Mouse (Mus musculus): ENCODE results near the gene Phrf1. TPM values are rescaled to one million over a fixed set of nuclear protein-coding genes. Genes with fewer than 3 reads are reported as not detected.

The Phrf1 gene
- polyA plus RNA-seq, 1 experiment from 2014 or later: 24.7 TPM

DNA sequence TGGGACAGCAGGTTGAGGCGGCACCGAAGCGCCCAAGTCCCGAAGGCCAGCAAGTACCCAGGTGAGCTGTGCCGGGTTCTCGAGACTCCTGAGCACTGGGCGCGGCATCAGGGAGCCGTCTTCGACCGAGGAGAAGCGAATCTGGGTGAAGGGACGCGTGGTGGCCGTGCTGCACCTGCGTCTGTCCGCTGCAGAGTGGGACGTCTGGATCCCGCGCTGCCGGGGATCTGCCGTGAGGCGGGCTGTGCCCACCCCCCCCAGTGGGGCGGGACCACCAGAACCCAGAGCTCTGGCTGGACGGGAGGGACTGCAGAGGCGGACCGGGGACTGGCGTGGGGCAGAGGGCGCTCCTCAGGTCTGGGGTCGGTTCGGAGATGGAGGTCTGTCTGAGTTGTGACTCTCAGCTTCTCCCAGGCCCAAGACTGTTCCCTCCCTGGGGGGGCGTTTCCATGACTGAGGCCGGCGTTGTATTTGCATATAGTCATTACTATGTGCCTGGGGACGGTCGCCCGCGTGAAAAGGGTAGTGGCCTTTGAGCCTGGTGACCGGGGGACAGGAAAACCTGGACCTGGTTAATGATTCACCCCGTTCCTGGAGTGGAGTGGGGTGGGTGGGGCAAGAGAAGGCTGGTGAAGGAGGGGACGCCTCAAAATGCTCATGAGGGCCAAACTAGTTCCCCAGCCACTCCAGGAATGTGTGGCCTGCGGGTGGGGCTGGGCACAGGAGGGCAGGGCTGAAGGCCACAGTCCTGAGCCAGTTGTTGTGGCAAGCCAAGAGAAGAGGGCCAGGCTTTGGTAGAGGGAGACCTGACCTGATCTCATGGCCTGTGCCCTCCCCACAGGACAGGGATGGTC lies 12.5 kb upstream of the Phrf1 start:
- WGBS: under 1% methylated on average over 42 of the region's 42 CpGs
- peak overlapping the region; percentile 98 for H3K27ac ChIP-seq (ENCODE audit: low read depth, low read length)
- peak overlapping the region; percentile 75 for H3K9ac ChIP-seq (ENCODE audit: low read depth, low read length)
- peak overlapping the region; percentile 95 for H3K4me2 ChIP-seq (replicated peaks; ENCODE audit: low read depth)
- ATAC-seq: peak; percentile 79
- peaks cover 12% of the 10 kb centered on the region; the same call in 1 of the 2 replicates for H3K36me3 ChIP-seq (ENCODE audit: control insufficient read depth, insufficient read depth)
- no peaks in the 10 kb centered on the region for H3K27me3 ChIP-seq (replicated peaks; ENCODE audit: control insufficient read depth, insufficient read depth, low read length)
- TF ChIP-seq CTCF (IDR thresholded peaks at IDR 0.05; ENCODE audit: low read depth): no peak
- peaks cover 27% of the 10 kb centered on the region for H3K4me1 ChIP-seq (replicated peaks; ENCODE audit: control insufficient read depth, insufficient read depth, low read length)
- H3K4me3 ChIP-seq (ENCODE audit: low read depth, low read length): peak overlapping the region; percentile 62
- no peaks in the 10 kb centered on the region for H3K9me3 ChIP-seq (ENCODE audit: control insufficient read depth)

DNA sequence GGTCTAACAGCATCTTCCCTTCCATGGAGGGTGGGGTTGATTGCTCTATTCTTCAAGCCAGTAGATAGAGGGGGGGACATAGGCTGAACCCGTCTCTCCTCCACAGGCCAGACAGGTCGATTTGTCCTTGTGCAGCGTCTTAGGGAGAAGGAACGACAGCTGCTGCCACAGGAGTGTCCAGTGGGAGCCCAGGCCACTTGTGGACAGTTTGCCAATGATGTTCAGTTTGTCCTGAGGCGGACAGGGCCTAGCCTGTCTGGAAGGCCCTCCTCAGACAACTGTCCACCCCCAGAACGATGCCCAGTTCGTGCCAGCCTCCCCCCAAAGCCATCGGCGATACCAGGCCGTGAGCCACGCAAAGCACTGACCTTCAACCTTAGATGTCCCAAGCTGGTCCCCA lies 11.7 kb upstream of the Phrf1 start:
- Histone ChIP-seq H3K27me3 (replicated peaks; ENCODE audit: control insufficient read depth, insufficient read depth, low read length) (no peaks in the 10 kb centered on the region), H3K4me2 (replicated peaks; ENCODE audit: low read depth) (peak overlapping the region; percentile 95), H3K36me3 (ENCODE audit: control insufficient read depth, insufficient read depth) (peaks cover 12% of the 10 kb centered on the region; the same call in 1 of the 2 replicates), H3K9me3 (ENCODE audit: control insufficient read depth) (no peaks in the 10 kb centered on the region), H3K27ac (ENCODE audit: low read depth, low read length) (peak overlapping the region; percentile 98), H3K4me1 (replicated peaks; ENCODE audit: control insufficient read depth, insufficient read depth, low read length) (peaks cover 31% of the 10 kb centered on the region), H3K4me3 (ENCODE audit: low read depth, low read length) (peak overlapping the region; percentile 62), H3K9ac (ENCODE audit: low read depth, low read length) (no peak overlapping the region)
- 58% methylated on average over 11 of the region's 11 CpGs for WGBS
- TF ChIP-seq CTCF (IDR thresholded peaks at IDR 0.05; ENCODE audit: low read depth): no peak
- no peak for ATAC-seq

DNA sequence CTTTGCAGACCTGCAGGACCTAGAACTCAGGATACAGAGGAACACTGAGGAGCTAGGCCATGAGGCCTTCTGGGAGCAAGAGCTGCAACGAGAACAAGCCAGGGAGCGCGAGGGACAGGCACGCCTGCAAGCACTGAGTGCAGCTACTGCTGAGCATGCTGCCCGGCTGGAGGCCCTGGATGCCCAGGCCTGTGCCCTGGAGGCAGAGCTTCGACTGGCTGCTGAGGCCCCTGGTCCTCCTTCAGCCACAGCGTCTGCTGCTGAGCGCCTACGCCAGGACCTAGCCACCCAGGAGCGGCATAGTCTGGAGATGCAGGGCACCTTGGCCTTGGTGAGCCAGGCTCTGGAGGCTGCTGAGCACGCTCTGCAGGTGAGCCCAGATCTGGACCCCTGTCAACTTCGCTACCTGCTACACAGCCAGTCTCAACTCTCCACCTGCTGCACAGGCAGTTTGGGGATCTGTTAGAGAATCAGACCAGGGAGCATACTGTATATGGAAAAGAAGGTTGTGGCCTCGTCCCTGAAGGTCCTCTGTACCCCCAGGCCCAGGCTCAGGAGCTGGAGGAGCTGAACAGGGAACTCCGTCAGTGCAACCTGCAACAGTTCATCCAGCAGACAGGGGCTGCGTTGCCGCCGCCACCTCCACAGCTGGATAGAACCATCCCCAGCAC lies 11.1 kb upstream of the Phrf1 start:
- Histone ChIP-seq H3K4me1 (replicated peaks; ENCODE audit: control insufficient read depth, insufficient read depth, low read length) (peaks cover 29% of the 10 kb centered on the region), H3K9ac (ENCODE audit: low read depth, low read length) (no peak overlapping the region), H3K9me3 (ENCODE audit: control insufficient read depth) (no peaks in the 10 kb centered on the region), H3K36me3 (ENCODE audit: control insufficient read depth, insufficient read depth) (peaks cover 12% of the 10 kb centered on the region; the same call in 1 of the 2 replicates), H3K4me3 (ENCODE audit: low read depth, low read length) (peak overlapping the region; percentile 62), H3K4me2 (replicated peaks; ENCODE audit: low read depth) (peak overlapping the region; percentile 95), H3K27me3 (replicated peaks; ENCODE audit: control insufficient read depth, insufficient read depth, low read length) (no peaks in the 10 kb centered on the region), H3K27ac (ENCODE audit: low read depth, low read length) (peak overlapping the region; percentile 98; the same call in 1 of the 2 replicates)
- ATAC-seq: no peak
- WGBS: 76% methylated on average over 17 of the region's 17 CpGs
- no peak for TF ChIP-seq CTCF (IDR thresholded peaks at IDR 0.05; ENCODE audit: low read depth)

DNA sequence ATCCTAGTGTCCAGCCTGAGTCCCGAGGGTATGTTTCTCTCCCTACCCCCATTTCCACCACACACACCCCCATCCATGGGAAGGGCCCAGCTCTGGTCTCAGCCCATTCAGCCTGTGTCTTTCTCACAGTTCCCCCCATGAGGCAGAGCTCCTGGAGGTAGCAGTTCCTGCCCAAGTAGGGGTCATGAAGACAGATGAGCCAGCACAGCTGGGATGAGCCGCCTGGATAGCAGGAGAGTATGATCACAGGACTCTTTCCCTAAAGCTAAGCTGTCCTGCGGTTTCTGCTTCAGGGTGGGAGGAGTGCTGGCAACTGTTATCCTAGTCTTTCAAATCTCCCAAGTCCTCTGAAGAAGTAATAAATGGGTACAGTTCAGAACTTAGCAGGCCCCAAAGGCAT lies 10.4 kb upstream of the Phrf1 start:
- 47% methylated on average over 3 of the region's 3 CpGs for WGBS
- H3K9me3 ChIP-seq (ENCODE audit: control insufficient read depth): no peaks in the 10 kb centered on the region
- peak overlapping the region; percentile 95 for H3K4me2 ChIP-seq (replicated peaks; ENCODE audit: low read depth)
- H3K4me3 ChIP-seq (ENCODE audit: low read depth, low read length): no peak overlapping the region
- H3K27ac ChIP-seq (ENCODE audit: low read depth, low read length): no peak overlapping the region
- H3K36me3 ChIP-seq (ENCODE audit: control insufficient read depth, insufficient read depth): peaks cover 12% of the 10 kb centered on the region; the same call in 1 of the 2 replicates
- peaks cover 26% of the 10 kb centered on the region for H3K4me1 ChIP-seq (replicated peaks; ENCODE audit: control insufficient read depth, insufficient read depth, low read length)
- no peak for TF ChIP-seq CTCF (IDR thresholded peaks at IDR 0.05; ENCODE audit: low read depth)
- no peaks in the 10 kb centered on the region for H3K27me3 ChIP-seq (replicated peaks; ENCODE audit: control insufficient read depth, insufficient read depth, low read length)
- H3K9ac ChIP-seq (ENCODE audit: low read depth, low read length): no peak overlapping the region
- ATAC-seq: no peak

DNA sequence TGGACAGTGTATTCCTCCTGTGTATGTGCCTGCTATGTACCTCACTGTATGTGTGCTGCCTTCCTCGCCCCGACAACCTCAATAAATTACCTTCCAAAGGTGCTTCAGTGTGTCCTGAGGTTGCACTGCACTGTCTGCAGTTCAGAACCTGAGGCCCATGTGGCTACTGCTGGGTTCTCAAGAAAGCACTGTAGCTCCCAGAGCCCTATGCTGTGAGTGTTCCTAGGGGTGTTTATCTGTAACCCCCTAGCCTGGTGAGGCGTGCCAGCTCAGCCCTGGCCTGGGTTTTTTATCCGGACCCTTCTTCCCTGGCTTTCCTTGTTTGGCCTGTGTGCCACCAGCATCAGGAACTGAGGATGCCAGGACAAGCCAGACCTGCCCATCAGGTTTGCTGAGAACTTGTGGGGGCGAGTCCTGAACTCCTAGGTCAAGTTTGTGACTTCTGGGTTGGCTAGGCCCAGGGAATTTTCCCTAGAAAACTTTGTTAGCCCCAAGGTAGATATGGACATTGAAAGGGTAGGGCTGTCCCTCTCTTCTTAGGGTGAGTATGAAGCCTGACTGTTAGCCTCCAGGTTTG lies 9.9 kb upstream of the Phrf1 start:
- Histone ChIP-seq H3K9me3 (ENCODE audit: control insufficient read depth) (no peaks in the 10 kb centered on the region), H3K4me2 (replicated peaks; ENCODE audit: low read depth) (peak overlapping the region; percentile 95), H3K27me3 (replicated peaks; ENCODE audit: control insufficient read depth, insufficient read depth, low read length) (no peaks in the 10 kb centered on the region), H3K27ac (ENCODE audit: low read depth, low read length) (no peak overlapping the region), H3K36me3 (ENCODE audit: control insufficient read depth, insufficient read depth) (peaks cover 12% of the 10 kb centered on the region; the same call in 1 of the 2 replicates), H3K9ac (ENCODE audit: low read depth, low read length) (no peak overlapping the region), H3K4me1 (replicated peaks; ENCODE audit: control insufficient read depth, insufficient read depth, low read length) (peaks cover 25% of the 10 kb centered on the region), H3K4me3 (ENCODE audit: low read depth, low read length) (no peak overlapping the region)
- 63% methylated on average over 5 of the region's 5 CpGs for WGBS
- no peak for ATAC-seq
- no peak for TF ChIP-seq CTCF (IDR thresholded peaks at IDR 0.05; ENCODE audit: low read depth)

All from intestine, postnatal 0 days (tissue).